Mouse (Mus musculus): ENCODE results near the gene Rai1. TPM values are rescaled to one million over a fixed set of nuclear protein-coding genes. Genes with fewer than 3 reads are reported as not detected.

The Rai1 gene
- polyA plus RNA-seq, 1 experiment from 2014 or later, result 22.6 TPM

GRCm38 (mm10) chr11:60099555-60100186 lies 5.1 kb upstream of the Rai1 start:
- peaks cover 29% of the 10 kb centered on the region for H3K4me1 ChIP-seq
- no peaks in the 10 kb centered on the region for H3K9me3 ChIP-seq
- no peak for ATAC-seq (ENCODE audit: insufficient number of reproducible peaks, low FRiP score, low TSS enrichment, low read depth)
- H3K4me2 ChIP-seq, result no peak overlapping the region
- H3K27ac ChIP-seq, result no peak overlapping the region
- no peaks in the 10 kb centered on the region for H3K27me3 ChIP-seq
- no peak overlapping the region for H3K9ac ChIP-seq
- no peaks in the 10 kb centered on the region for H3K36me3 ChIP-seq
- 65% methylated on average over 8 of the region's 8 CpGs for WGBS
- no peak overlapping the region for H3K4me3 ChIP-seq

DNA sequence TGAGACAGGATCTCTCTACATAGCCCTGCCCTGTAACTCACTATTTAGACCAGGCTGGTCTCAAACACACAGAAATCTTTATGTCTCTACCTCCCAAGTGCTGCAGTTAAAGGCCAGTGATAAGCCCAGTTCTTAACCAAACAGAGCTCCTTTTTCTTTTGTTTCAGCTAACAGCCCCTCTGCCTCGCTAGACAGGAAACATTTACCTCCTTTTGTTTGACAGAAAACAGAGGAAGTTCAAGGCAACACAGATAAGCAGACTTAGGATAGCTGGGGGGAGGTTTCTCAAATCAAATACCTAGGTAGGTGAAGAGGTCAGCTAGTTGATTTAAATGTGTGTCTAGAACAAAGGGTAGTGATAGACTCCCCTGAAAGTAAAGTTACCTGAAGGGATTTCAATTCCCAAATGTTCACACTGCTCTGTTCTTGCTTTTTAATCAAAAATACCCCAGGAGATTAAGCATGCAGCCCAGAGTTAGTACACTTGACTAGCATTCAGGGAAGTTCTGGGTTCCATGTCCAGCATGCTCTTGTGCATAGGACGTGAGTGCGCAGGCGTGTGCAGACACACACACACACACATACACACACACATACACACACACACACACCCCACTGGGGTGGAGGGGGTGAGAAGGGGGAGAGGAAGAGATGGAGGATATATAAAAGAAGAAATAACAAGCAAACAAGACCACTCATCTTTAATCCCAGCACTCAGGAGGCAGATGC lies 3.8 kb upstream of the Rai1 start:
- H3K9me3 ChIP-seq, result no peaks in the 10 kb centered on the region
- no peaks in the 10 kb centered on the region for H3K36me3 ChIP-seq
- H3K4me2 ChIP-seq, result no peak overlapping the region
- H3K27me3 ChIP-seq, result no peaks in the 10 kb centered on the region
- no peak overlapping the region for H3K4me3 ChIP-seq
- peaks cover 17% of the 10 kb centered on the region for H3K4me1 ChIP-seq
- H3K27ac ChIP-seq, result no peak overlapping the region
- no peak overlapping the region for H3K9ac ChIP-seq
- no peak for ATAC-seq (ENCODE audit: insufficient number of reproducible peaks, low FRiP score, low TSS enrichment, low read depth)
- WGBS, result 76% methylated on average over 4 of the region's 4 CpGs

- H3K27me3 ChIP-seq, result no peaks in the 10 kb centered on the region
- no peak overlapping the region for H3K27ac ChIP-seq
- no peak overlapping the region for H3K4me3 ChIP-seq
- H3K4me1 ChIP-seq, result peaks cover 20% of the 10 kb centered on the region
- no peaks in the 10 kb centered on the region for H3K9me3 ChIP-seq
- ATAC-seq (ENCODE audit: insufficient number of reproducible peaks, low FRiP score, low TSS enrichment, low read depth), result no peak
- 74% methylated on average over 4 of the region's 4 CpGs for WGBS
- no peak overlapping the region for H3K4me2 ChIP-seq
- H3K9ac ChIP-seq, result no peak overlapping the region
- H3K36me3 ChIP-seq, result no peaks in the 10 kb centered on the region
Measured at GRCm38 (mm10) chr11:60101986-60102385, 2.8 kb upstream of the Rai1 start.

DNA sequence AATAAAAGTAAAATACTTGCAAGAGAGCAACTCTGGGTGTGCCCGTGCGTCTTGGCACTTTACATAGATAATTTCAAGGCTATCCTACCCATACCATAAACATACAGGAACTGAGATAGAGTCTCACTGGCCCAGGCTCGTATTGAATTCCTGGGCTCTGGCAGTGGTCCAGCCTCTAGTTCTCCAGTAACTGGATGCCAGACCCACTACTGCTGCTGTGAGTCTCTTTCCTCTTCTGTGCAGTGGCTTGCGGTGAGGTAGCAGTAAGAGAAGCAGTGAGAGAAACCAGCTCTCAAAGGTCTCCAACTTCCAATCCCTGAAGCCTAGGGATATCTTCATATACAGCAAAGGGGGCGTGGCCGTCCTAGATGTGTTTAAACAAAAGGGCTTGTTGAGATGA lies 2.1 kb upstream of the Rai1 start:
- Histone ChIP-seq H3K9me3 (no peaks in the 10 kb centered on the region), H3K9ac (no peak overlapping the region), H3K4me2 (no peak overlapping the region), H3K27me3 (no peaks in the 10 kb centered on the region), H3K4me3 (no peak overlapping the region), H3K36me3 (no peaks in the 10 kb centered on the region), H3K4me1 (peaks cover 26% of the 10 kb centered on the region), H3K27ac (no peak overlapping the region)
- ATAC-seq (ENCODE audit: insufficient number of reproducible peaks, low FRiP score, low TSS enrichment, low read depth), result no peak
- 46% methylated on average over 6 of the region's 6 CpGs for WGBS

DNA sequence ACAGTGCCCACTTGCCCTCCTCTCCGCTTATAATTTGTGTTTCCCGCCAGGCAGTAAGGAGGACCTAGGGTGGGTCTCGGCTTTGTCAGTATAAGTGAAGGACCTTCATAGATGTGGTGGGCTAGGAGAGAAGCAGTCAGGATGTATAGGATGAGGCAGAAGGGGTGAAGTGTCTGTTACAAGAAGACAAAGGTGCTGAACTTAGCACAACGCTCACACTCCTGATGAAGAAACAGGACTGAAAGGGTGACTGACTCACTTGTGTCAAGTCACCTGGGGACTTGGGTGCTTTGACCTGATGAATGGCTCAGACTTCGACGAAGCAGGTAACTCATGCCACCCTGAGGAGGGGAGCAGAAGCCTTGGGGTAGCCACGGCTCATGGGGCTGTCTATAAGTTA lies 1.2 kb upstream of the Rai1 start:
- Histone ChIP-seq H3K9ac (no peak overlapping the region), H3K4me1 (peaks cover 35% of the 10 kb centered on the region), H3K4me2 (no peak overlapping the region), H3K36me3 (no peaks in the 10 kb centered on the region), H3K4me3 (no peak overlapping the region), H3K27ac (no peak overlapping the region), H3K27me3 (no peaks in the 10 kb centered on the region), H3K9me3 (no peaks in the 10 kb centered on the region)
- WGBS, result 88% methylated on average over 7 of the region's 7 CpGs
- no peak for ATAC-seq (ENCODE audit: insufficient number of reproducible peaks, low FRiP score, low TSS enrichment, low read depth)

GRCm38 (mm10) chr11:60105593-60106542 lies 1.1 kb downstream of the Rai1 start:
- under 1% methylated on average over 81 of the region's 88 CpGs for WGBS
- Histone ChIP-seq H3K27ac (peak overlapping the region; percentile 97), H3K9ac (peak overlapping the region; percentile 97), H3K27me3 (no peaks in the 10 kb centered on the region), H3K4me3 (peak overlapping the region; percentile 97), H3K4me1 (peaks cover 52% of the 10 kb centered on the region), H3K36me3 (no peaks in the 10 kb centered on the region), H3K9me3 (no peaks in the 10 kb centered on the region), H3K4me2 (peak overlapping the region; percentile 69)
- ATAC-seq (ENCODE audit: insufficient number of reproducible peaks, low FRiP score, low TSS enrichment, low read depth), result peak; percentile 75

DNA sequence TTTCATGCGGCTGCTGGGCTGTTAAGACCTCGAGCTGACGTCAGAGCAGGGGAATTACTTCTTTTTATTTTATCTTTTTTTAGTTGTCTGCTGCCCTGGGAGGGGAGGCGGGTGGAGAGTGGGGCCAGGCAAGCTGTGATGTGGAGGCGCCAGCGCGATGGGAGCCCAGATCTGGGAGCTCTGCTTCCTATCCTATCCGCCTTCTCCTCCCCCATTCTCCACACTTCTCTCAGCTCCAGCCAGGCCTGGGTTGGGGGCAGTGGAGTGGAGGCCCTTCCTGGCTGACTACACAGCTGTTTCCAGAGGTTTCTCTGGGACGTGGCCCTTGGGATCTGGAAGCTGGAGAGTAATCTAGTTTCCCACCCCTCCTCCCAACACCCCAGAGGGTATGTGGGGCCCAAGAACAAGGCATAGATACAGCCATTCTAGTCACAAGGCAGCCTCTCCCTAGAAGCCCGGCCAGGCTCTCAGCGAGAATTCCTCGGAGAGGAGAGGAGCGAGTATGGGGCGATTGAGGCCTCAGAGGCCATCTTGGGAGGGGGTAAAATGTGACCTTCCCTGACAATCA lies 1.8 kb downstream of the Rai1 start:
- Histone ChIP-seq H3K9ac (peak overlapping the region; percentile 97), H3K4me3 (peak overlapping the region; percentile 97), H3K9me3 (no peaks in the 10 kb centered on the region), H3K4me1 (peaks cover 59% of the 10 kb centered on the region), H3K27ac (peak overlapping the region; percentile 97), H3K4me2 (peak overlapping the region; percentile 69), H3K36me3 (no peaks in the 10 kb centered on the region), H3K27me3 (no peaks in the 10 kb centered on the region)
- ATAC-seq (ENCODE audit: insufficient number of reproducible peaks, low FRiP score, low TSS enrichment, low read depth), result no peak; the same call in none of the 2 replicates
- WGBS, result under 1% methylated on average over 14 of the region's 14 CpGs

DNA sequence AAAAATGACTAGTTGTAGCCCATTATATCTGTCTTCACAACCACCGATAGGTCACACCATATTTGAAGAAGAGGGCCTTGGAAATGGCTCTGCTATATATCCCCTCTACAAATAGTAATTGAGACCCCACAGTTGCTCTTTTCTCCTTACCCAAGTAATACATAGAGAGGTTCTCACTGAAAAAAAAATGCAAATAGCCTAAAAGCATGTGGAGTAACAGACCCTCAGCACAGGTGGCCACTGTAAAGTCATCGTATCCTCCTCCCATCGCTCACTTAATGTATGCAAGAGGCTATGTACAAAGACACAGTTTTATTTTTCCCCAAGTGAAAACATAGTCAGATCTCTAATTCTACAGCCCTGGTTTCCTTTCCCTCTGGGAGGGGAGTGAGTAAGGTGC lies 2.6 kb downstream of the Rai1 start:
- no peak overlapping the region for H3K4me3 ChIP-seq
- 72% methylated on average over 3 of the region's 3 CpGs for WGBS
- H3K4me1 ChIP-seq, result peaks cover 67% of the 10 kb centered on the region

DNA sequence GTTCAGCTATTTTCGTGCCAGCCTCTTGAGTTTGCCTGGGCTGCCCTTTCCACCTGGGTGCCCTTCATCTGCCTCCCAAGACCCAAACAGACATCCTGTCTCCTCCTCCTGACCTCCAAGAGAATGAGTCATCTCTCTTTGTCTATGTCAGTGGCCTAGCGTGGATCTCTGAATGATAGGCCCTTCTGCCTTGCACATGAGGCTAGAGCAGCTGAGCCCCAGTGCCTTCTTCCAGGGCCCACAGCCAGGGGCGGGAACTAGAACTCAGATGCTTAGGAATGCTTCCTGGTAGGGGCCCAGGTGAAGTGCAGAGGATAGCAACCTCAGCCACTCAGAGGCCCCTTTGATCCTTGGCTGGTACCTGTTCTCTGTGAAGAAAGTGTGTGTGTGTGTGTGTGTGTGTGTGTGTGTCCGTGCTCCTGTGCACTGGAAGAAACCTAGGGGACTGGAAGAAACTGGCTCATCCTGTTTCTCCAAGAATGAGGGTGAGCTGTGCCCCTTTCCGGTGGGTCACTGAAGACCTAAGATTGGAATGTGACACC lies 3.9 kb downstream of the Rai1 start:
- Histone ChIP-seq H3K27ac (peak overlapping the region; percentile 58), H3K27me3 (no peaks in the 10 kb centered on the region), H3K9me3 (no peaks in the 10 kb centered on the region), H3K4me2 (0 out of 2 replicates have a peak overlapping the region, but pooled peaks have one; percentile 10), H3K4me1 (peaks cover 75% of the 10 kb centered on the region), H3K36me3 (no peaks in the 10 kb centered on the region), H3K4me3 (0 out of 2 replicates have a peak overlapping the region, but pooled peaks have one; percentile 5), H3K9ac (no peak overlapping the region)
- ATAC-seq (ENCODE audit: insufficient number of reproducible peaks, low FRiP score, low TSS enrichment, low read depth), result no peak
- whole genome bisulfite sequencing, result 35% methylated on average over 5 of the region's 5 CpGs

More for the DNA sequence above, 2.6 kb downstream of the Rai1 start:
- peak overlapping the region; percentile 97; the same call in 1 of the 2 replicates for H3K27ac ChIP-seq
- peak overlapping the region; percentile 69; the same call in 1 of the 2 replicates for H3K4me2 ChIP-seq
- H3K9me3 ChIP-seq, result no peaks in the 10 kb centered on the region
- H3K9ac ChIP-seq, result no peak overlapping the region
- H3K27me3 ChIP-seq, result no peaks in the 10 kb centered on the region
- no peaks in the 10 kb centered on the region for H3K36me3 ChIP-seq
- ATAC-seq (ENCODE audit: insufficient number of reproducible peaks, low FRiP score, low TSS enrichment, low read depth), result no peak

DNA sequence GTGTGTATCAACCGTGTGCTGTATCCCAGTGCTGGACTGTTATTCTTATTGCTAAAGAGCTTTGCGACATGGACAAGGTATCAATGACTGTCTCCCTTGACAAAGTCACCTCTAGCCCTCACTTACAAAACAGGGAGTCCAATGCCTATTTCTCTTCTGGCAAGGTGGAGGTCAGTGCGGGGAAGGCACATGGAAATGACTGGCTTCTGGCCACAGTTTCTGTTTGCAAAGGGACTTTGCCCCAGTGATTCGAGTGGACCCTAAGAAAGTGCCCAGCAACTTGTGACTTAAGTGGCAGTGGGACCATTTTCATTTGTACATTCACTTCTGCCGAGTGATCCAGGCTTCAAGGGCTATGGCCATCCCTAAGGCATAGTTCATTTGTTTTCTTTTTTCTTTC lies 5.6 kb downstream of the Rai1 start:
- no peaks in the 10 kb centered on the region for H3K9me3 ChIP-seq
- H3K36me3 ChIP-seq, result no peaks in the 10 kb centered on the region
- no peaks in the 10 kb centered on the region for H3K27me3 ChIP-seq
- H3K4me2 ChIP-seq, result no peak overlapping the region
- no peak overlapping the region for H3K9ac ChIP-seq
- no peak overlapping the region for H3K4me3 ChIP-seq
- ATAC-seq (ENCODE audit: insufficient number of reproducible peaks, low FRiP score, low TSS enrichment, low read depth), result no peak
- H3K4me1 ChIP-seq, result peaks cover 85% of the 10 kb centered on the region
- 68% methylated on average over 5 of the region's 5 CpGs for WGBS
- no peak overlapping the region for H3K27ac ChIP-seq

- Histone ChIP-seq H3K4me2 (no peak overlapping the region), H3K27me3 (no peaks in the 10 kb centered on the region), H3K9me3 (no peaks in the 10 kb centered on the region), H3K36me3 (no peaks in the 10 kb centered on the region), H3K4me1 (peaks cover 93% of the 10 kb centered on the region), H3K4me3 (no peak overlapping the region), H3K9ac (no peak overlapping the region), H3K27ac (no peak overlapping the region)
- no peak for ATAC-seq (ENCODE audit: insufficient number of reproducible peaks, low FRiP score, low TSS enrichment, low read depth)
- WGBS, result 80% methylated on average over 2 of the region's 2 CpGs
Measured at GRCm38 (mm10) chr11:60111576-60111975, 6.8 kb downstream of the Rai1 start.
